Mouse (Mus musculus) stomach, postnatal 0 days (tissue): ENCODE measurements around the gene Plb1. TPM values are rescaled to one million over a fixed set of nuclear protein-coding genes. Genes with fewer than 3 reads are reported as not detected.
A peak's percentile ranks its signal among the peaks of the same experiment; 100 is the strongest.

Experiments used
- ATAC-seq: fragments of 200-750 bp; cut with Nextera tagmentation; 2 replicates; pipeline ENCODE4 v1.8.0; 2017; ENCODE audit not compliant: low FRiP score, low TSS enrichment
- DNase-seq: peaks from one replicate; pipeline ENCODE4 v3.0.0-alpha.2; 2016; ENCODE audit warnings: low spot score
- H3K27ac ChIP-seq: fragments of 300-500 bp; sonication (generic); replicated peaks from 2 replicates; pipeline ENCODE4 v1.5.1; 2014; ENCODE audit warnings: mild to moderate bottlenecking, control low read depth
- H3K27me3 ChIP-seq: fragments of 300-500 bp; sonication (generic); 2 replicates; pipeline ENCODE4 v1.6.1; 2014; ENCODE audit warnings: low read length; ENCODE audit not compliant: control insufficient read depth, insufficient read depth
- H3K36me3 ChIP-seq: fragments of 300-500 bp; sonication (generic); 2 replicates; pipeline ENCODE4 v1.6.1; 2014; ENCODE audit warnings: low read length, mixed read lengths; ENCODE audit not compliant: control insufficient read depth, insufficient read depth
- H3K4me1 ChIP-seq: fragments of 300-500 bp; sonication (generic); replicated peaks from 2 replicates; pipeline ENCODE4 v1.6.1; 2014; ENCODE audit warnings: antibody characterized with exemption; ENCODE audit not compliant: control insufficient read depth, insufficient read depth
- H3K4me2 ChIP-seq: fragments of 300-500 bp; sonication (generic); replicated peaks from 2 replicates; pipeline ENCODE4 v1.6.1; 2014; ENCODE audit warnings: low read depth, mild to moderate bottlenecking, control low read depth, moderate library complexity
- H3K4me3 ChIP-seq: fragments of 300-500 bp; sonication (generic); 2 replicates; pipeline ENCODE4 v1.5.1; 2014; ENCODE audit warnings: low read depth, low read length, control low read depth
- H3K9ac ChIP-seq: fragments of 300-500 bp; sonication (generic); 2 replicates; pipeline ENCODE4 v1.6.1; 2014; ENCODE audit warnings: mild to moderate bottlenecking, low read length, control low read depth, mixed read lengths
- H3K9me3 ChIP-seq: fragments of 300-500 bp; sonication (generic); 2 replicates; pipeline ENCODE4 v1.6.1; 2016; ENCODE audit warnings: low read length; ENCODE audit not compliant: control insufficient read depth
- CTCF ChIP-seq: IDR thresholded peaks from 2 replicates; pipeline ENCODE4 v1.5.1; 2016; ENCODE audit warnings: antibody characterized with exemption, low read depth, mild to moderate bottlenecking, moderate library complexity
- EP300 ChIP-seq: optimal IDR thresholded peaks from 2 replicates; pipeline ENCODE3; 2016; ENCODE audit warnings: antibody characterized with exemption
- WGBS: fragments of 180-500 bp; shearing (Covaris S2); extraction: QIAGEN DNeasy Blood & Tissue Kit; methylation state at CpG from one replicate; pipeline ENCODE4 v1.1.7; 2014; 5-methylcytosine and 5-hydroxymethylcytosine counted together
- polyA plus RNA-seq: library from polyadenylated mRNA; unstranded; fragments of >200 nt; fragmentation: Nextera tagmentation; extraction: Ambion mirVana; gene quantifications from 2 replicates; pipeline ENCODE4 v1.2.1, GENCODE M21; 2015

Plb1 gene
- polyA plus RNA-seq, 1 experiment from 2014 or later: 14.1 TPM

GRCm38 (mm10) chr5:32314731-32315130, 82.2 kb downstream of the Plb1 start:
- peak; percentile 91 for ATAC-seq
- H3K9me3 ChIP-seq: no peaks in the 10 kb centered on the region

GRCm38 (mm10) chr5:32322146-32322811, 89.8 kb downstream of the Plb1 start:
- H3K9ac ChIP-seq: 0 out of 2 replicates have a peak overlapping the region, but pooled peaks have one; percentile 28
- H3K36me3 ChIP-seq: no peaks in the 10 kb centered on the region
- H3K4me1 ChIP-seq: no peaks in the 10 kb centered on the region
- WGBS: 26% methylated on average over 7 of the region's 7 CpGs
- peak; percentile 93 for TF ChIP-seq CTCF
- no peak for TF ChIP-seq EP300
- DNase-seq (peak; percentile 62), ATAC-seq (peak; percentile 55)
- H3K27me3 ChIP-seq: no peaks in the 10 kb centered on the region
- H3K4me2 ChIP-seq: no peak overlapping the region
- no peak overlapping the region for H3K27ac ChIP-seq
- H3K9me3 ChIP-seq: no peaks in the 10 kb centered on the region
- no peak overlapping the region for H3K4me3 ChIP-seq

More at GRCm38 (mm10) chr5:32314731-32315130, 82.2 kb downstream of the Plb1 start:
- peak; percentile 55 for DNase-seq
- Histone ChIP-seq H3K4me2 (no peak overlapping the region), H3K27me3 (no peaks in the 10 kb centered on the region), H3K4me1 (no peaks in the 10 kb centered on the region), H3K9ac (no peak overlapping the region), H3K27ac (peak overlapping the region; percentile 14; the same call in 1 of the 2 replicates), H3K36me3 (no peaks in the 10 kb centered on the region), H3K4me3 (no peak overlapping the region)
- TF ChIP-seq CTCF: no peak
- no peak for TF ChIP-seq EP300
- 20% methylated on average over 2 of the region's 2 CpGs for WGBS

- no peaks in the 10 kb centered on the region for H3K36me3 ChIP-seq
- no peak overlapping the region for H3K4me3 ChIP-seq
- no peaks in the 10 kb centered on the region for H3K27me3 ChIP-seq
- H3K27ac ChIP-seq: no peak overlapping the region
- H3K9me3 ChIP-seq: no peaks in the 10 kb centered on the region
- DNase-seq: no peak
- ATAC-seq: no peak
- WGBS: 84% methylated on average over 7 of the region's 7 CpGs
- TF ChIP-seq CTCF: no peak
- TF ChIP-seq EP300: no peak
- H3K4me1 ChIP-seq: no peaks in the 10 kb centered on the region
- H3K4me2 ChIP-seq: no peak overlapping the region
- H3K9ac ChIP-seq: no peak overlapping the region
Measured at GRCm38 (mm10) chr5:32328139-32328538, 95.6 kb downstream of the Plb1 start.

GRCm38 (mm10) chr5:32332591-32332990, 100.1 kb downstream of the Plb1 start:
- Histone ChIP-seq H3K4me1 (peaks cover 6% of the 10 kb centered on the region), H3K4me2 (no peak overlapping the region), H3K36me3 (no peaks in the 10 kb centered on the region), H3K27me3 (no peaks in the 10 kb centered on the region), H3K9ac (no peak overlapping the region), H3K4me3 (no peak overlapping the region), H3K9me3 (no peaks in the 10 kb centered on the region), H3K27ac (peak overlapping the region; percentile 89)
- no peak for TF ChIP-seq CTCF
- TF ChIP-seq EP300: no peak
- 83% methylated on average over 4 of the region's 4 CpGs for WGBS
- ATAC-seq (no peak), DNase-seq (no peak)

- WGBS: 12% methylated on average over 6 of the region's 6 CpGs
- Histone ChIP-seq H3K9ac (no peak overlapping the region), H3K9me3 (no peaks in the 10 kb centered on the region), H3K27ac (peak overlapping the region; percentile 89), H3K4me3 (no peak overlapping the region), H3K4me1 (peaks cover 6% of the 10 kb centered on the region), H3K36me3 (no peaks in the 10 kb centered on the region), H3K4me2 (no peak overlapping the region), H3K27me3 (no peaks in the 10 kb centered on the region)
- peak; percentile 49; the same call in 1 of the 2 replicates for ATAC-seq
- DNase-seq: no peak
- 0 out of 2 replicates have a peak, but pooled peaks have one; percentile 6 for TF ChIP-seq CTCF
- no peak for TF ChIP-seq EP300
Measured at GRCm38 (mm10) chr5:32335172-32335571, 102.7 kb downstream of the Plb1 start.

- ATAC-seq (0 out of 2 replicates have a peak, but pooled peaks have one; percentile 19), DNase-seq (no peak)
- no peak for TF ChIP-seq CTCF
- TF ChIP-seq EP300: no peak
- H3K27me3 ChIP-seq: no peaks in the 10 kb centered on the region
- no peaks in the 10 kb centered on the region for H3K36me3 ChIP-seq
- peak overlapping the region; percentile 89 for H3K27ac ChIP-seq
- no peak overlapping the region for H3K4me3 ChIP-seq
- no peak overlapping the region; the same call in 1 of the 2 replicates for H3K9ac ChIP-seq
- H3K9me3 ChIP-seq: no peaks in the 10 kb centered on the region
- H3K4me1 ChIP-seq: peaks cover 8% of the 10 kb centered on the region
- 41% methylated on average over 5 of the region's 5 CpGs for WGBS
- no peak overlapping the region for H3K4me2 ChIP-seq
Measured at GRCm38 (mm10) chr5:32336092-32336491, 103.6 kb downstream of the Plb1 start.
